Mouse (Mus musculus): ENCODE measurements around the gene Gdap1l1. TPM values are rescaled to one million over a fixed set of nuclear protein-coding genes. Genes with fewer than 3 reads are reported as not detected.

The Gdap1l1 gene
- polyA plus RNA-seq, 1 experiment from 2014 or later = 148 TPM

DNA sequence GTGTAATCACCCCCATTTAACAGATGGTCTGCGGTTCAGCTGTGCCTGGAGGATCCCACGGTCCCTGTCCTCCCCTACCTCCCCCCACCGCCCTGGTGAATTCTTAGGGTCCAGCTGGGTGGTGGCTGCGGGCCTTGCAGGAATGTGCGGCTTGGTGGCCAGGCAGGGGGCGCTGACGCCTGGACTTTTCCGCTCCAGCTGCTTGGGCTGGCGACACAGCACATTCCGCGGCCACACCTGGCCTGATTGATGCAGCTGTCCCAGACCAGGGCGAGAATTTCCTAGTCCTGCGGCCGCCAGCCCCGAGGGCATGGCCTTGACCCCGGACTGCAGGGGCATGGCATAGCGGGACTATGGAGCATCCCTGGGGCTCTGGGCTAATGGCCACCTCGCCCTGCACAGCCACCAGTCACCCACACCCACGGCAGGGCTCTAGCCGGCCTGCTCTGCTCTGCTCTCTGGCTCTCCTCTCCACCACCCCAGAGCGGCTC, 43.3 kb downstream of the Gdap1l1 start:
- H3K9me3 ChIP-seq (replicated peaks; ENCODE audit: control insufficient read depth, low read length, poor library complexity, severe bottlenecking) = no peaks in the 10 kb centered on the region
- peak overlapping the region; percentile 23 for H3K4me3 ChIP-seq (ENCODE audit: low read depth, low read length)
- H3K4me1 ChIP-seq (ENCODE audit: control insufficient read depth, insufficient read depth, low read length) = no peaks in the 10 kb centered on the region
- no peak for ATAC-seq
- 3% methylated on average over 21 of the region's 21 CpGs for WGBS
- H3K27me3 ChIP-seq (ENCODE audit: control insufficient read depth, insufficient read depth, low read depth, low read length) = peaks cover 5% of the 10 kb centered on the region
- H3K27ac ChIP-seq (ENCODE audit: low read length) = no peak overlapping the region
- H3K9ac ChIP-seq (ENCODE audit: low read depth, low read length) = peak overlapping the region; percentile 42
- H3K36me3 ChIP-seq (ENCODE audit: control insufficient read depth, insufficient read depth, low read length) = no peaks in the 10 kb centered on the region
- H3K4me2 ChIP-seq (ENCODE audit: low read length) = peak overlapping the region; percentile 52

DNA sequence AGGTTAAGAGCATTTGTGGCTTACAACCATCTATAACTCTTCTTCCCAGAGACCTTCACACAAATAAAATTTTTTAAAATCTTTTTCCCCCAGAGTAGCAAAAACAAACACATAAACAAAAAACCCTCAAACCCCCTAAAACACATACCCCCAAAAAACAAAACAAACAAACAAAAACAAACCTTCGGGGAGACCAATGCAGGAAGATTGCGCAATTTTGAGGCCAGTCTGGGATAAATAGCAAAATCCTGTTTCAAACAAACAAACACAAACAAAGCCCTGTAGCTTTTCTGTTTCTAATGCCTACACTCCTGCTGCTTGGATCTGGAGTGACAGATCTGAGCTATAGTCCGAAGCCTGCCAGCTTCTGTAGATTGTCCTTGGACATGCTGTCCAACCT, 49.1 kb downstream of the Gdap1l1 start:
- WGBS = 91% methylated on average over 3 of the region's 3 CpGs
- H3K27ac ChIP-seq (ENCODE audit: low read length) = no peak overlapping the region
- no peaks in the 10 kb centered on the region for H3K9me3 ChIP-seq (replicated peaks; ENCODE audit: control insufficient read depth, low read length, poor library complexity, severe bottlenecking)
- no peak overlapping the region for H3K9ac ChIP-seq (ENCODE audit: low read depth, low read length)
- H3K4me3 ChIP-seq (ENCODE audit: low read depth, low read length) = no peak overlapping the region
- H3K4me1 ChIP-seq (ENCODE audit: control insufficient read depth, insufficient read depth, low read length) = no peaks in the 10 kb centered on the region
- ATAC-seq = no peak
- H3K27me3 ChIP-seq (ENCODE audit: control insufficient read depth, insufficient read depth, low read depth, low read length) = no peaks in the 10 kb centered on the region
- no peaks in the 10 kb centered on the region for H3K36me3 ChIP-seq (ENCODE audit: control insufficient read depth, insufficient read depth, low read length)
- no peak overlapping the region for H3K4me2 ChIP-seq (ENCODE audit: low read length)

DNA sequence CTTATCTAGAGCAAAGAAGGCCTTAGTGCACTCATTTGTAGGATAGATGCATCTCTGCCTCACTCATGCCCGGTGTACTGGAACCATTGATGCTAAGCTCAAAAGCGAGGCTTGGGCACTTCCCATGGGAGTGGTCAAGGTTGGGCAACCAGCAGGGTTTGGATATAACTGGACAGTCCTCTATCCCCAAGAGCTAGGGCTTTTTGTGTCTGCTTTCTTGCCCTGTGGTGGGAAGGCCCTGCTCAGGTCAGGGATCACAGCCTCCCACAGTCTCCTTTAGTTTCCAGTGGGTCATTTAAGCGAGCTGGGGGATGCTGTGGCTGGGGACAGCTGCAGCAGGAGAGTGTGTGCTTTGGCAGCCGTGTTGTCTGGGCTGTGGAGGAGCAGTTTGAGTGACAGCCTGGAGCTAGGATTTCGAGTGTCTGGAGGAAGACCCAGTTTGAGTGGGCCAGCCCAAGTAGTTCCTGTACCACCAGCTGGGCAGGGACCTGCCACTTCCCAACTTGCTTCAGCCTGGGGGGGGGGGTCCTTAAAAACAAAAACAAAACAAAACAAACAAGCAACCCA, 51.5 kb downstream of the Gdap1l1 start:
- H3K9ac ChIP-seq (ENCODE audit: low read depth, low read length) = no peak overlapping the region
- no peaks in the 10 kb centered on the region for H3K4me1 ChIP-seq (ENCODE audit: control insufficient read depth, insufficient read depth, low read length)
- no peaks in the 10 kb centered on the region for H3K36me3 ChIP-seq (ENCODE audit: control insufficient read depth, insufficient read depth, low read length)
- no peak overlapping the region for H3K4me3 ChIP-seq (ENCODE audit: low read depth, low read length)
- no peak overlapping the region for H3K27ac ChIP-seq (ENCODE audit: low read length)
- no peaks in the 10 kb centered on the region for H3K27me3 ChIP-seq (ENCODE audit: control insufficient read depth, insufficient read depth, low read depth, low read length)
- no peaks in the 10 kb centered on the region for H3K9me3 ChIP-seq (replicated peaks; ENCODE audit: control insufficient read depth, low read length, poor library complexity, severe bottlenecking)
- H3K4me2 ChIP-seq (ENCODE audit: low read length) = no peak overlapping the region
- ATAC-seq = no peak
- WGBS = 51% methylated on average over 5 of the region's 5 CpGs

DNA sequence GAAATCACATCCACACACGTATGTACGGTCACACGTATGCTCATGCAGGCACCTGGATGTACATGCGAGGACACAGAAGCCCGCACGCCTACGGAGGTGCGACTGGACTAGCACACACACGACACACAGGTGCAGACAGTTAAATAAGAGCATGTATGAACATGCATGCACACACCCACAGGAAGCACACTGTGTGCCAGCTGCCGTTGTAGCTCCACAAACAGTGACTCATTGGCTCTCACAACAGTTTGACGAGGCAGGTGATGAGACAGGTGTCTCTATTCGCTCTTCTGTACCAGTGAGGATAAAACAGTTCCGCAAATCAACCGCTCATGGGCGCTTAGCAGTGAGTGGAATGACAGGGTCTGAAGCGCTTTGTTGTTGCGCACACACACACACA, 52.4 kb downstream of the Gdap1l1 start:
- Histone ChIP-seq H3K9me3 (replicated peaks; ENCODE audit: control insufficient read depth, low read length, poor library complexity, severe bottlenecking) (no peaks in the 10 kb centered on the region), H3K4me3 (ENCODE audit: low read depth, low read length) (no peak overlapping the region)

DNA sequence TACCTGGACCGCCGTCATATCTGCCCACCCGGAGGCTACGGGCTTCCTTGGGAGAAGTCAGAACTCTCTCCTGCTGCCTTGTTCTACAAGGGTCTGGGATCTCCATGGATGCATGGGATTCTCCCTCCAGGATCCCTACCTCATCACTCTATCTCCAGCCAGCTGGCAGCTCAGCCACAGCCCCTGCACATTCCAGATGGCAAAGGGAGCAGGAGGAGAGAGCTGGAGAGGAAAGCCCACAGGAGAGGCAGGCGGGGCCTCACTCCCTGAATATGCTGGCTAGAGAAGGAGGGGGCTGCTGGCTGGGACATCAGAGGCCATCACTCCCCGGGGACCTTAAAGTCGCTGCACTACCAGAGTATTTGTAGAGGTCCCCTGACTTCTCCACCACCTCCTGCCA, 53.1 kb downstream of the Gdap1l1 start:
- Histone ChIP-seq H3K4me1 (ENCODE audit: control insufficient read depth, insufficient read depth, low read length) (no peaks in the 10 kb centered on the region), H3K27me3 (ENCODE audit: control insufficient read depth, insufficient read depth, low read depth, low read length) (no peaks in the 10 kb centered on the region), H3K4me3 (ENCODE audit: low read depth, low read length) (no peak overlapping the region), H3K9me3 (replicated peaks; ENCODE audit: control insufficient read depth, low read length, poor library complexity, severe bottlenecking) (no peaks in the 10 kb centered on the region), H3K4me2 (ENCODE audit: low read length) (no peak overlapping the region), H3K9ac (ENCODE audit: low read depth, low read length) (no peak overlapping the region), H3K36me3 (ENCODE audit: control insufficient read depth, insufficient read depth, low read length) (no peaks in the 10 kb centered on the region), H3K27ac (ENCODE audit: low read length) (no peak overlapping the region)
- no peak for ATAC-seq
- WGBS = 67% methylated on average over 7 of the region's 7 CpGs

More for the DNA sequence above, 52.4 kb downstream of the Gdap1l1 start:
- H3K4me2 ChIP-seq (ENCODE audit: low read length) = no peak overlapping the region
- no peak overlapping the region for H3K9ac ChIP-seq (ENCODE audit: low read depth, low read length)
- no peak for ATAC-seq
- H3K4me1 ChIP-seq (ENCODE audit: control insufficient read depth, insufficient read depth, low read length) = no peaks in the 10 kb centered on the region
- H3K27ac ChIP-seq (ENCODE audit: low read length) = no peak overlapping the region
- WGBS = 91% methylated on average over 17 of the region's 17 CpGs
- no peaks in the 10 kb centered on the region for H3K36me3 ChIP-seq (ENCODE audit: control insufficient read depth, insufficient read depth, low read length)
- no peaks in the 10 kb centered on the region for H3K27me3 ChIP-seq (ENCODE audit: control insufficient read depth, insufficient read depth, low read depth, low read length)

DNA sequence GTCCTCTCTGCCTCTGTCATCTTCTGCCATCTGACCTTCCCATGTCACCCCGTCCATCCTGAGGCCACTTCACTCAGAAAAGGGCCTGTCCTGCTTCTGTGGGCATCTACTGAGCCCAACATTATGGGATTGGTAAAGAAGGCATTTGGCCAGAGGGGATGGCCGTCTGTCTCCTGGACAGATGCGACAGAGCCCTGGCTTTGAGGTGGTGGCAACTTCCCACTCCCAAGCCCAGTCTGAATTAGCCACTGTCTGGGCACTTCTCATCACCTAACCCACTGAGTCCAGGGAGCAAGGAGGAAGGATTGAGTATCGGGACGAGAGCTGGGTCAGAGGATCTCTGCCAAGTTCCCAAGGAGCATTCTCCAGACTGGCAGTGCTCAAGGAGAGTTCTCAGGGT, 53.7 kb downstream of the Gdap1l1 start, which contains the start of gene R3hdml:
R3hdml (plus strand) TSS at position 301 of the 400 bp plus-strand sequence.
- Histone ChIP-seq H3K36me3 (ENCODE audit: control insufficient read depth, insufficient read depth, low read length) (no peaks in the 10 kb centered on the region), H3K9me3 (replicated peaks; ENCODE audit: control insufficient read depth, low read length, poor library complexity, severe bottlenecking) (no peaks in the 10 kb centered on the region), H3K4me3 (ENCODE audit: low read depth, low read length) (no peak within 1 kb of the TSS), H3K9ac (ENCODE audit: low read depth, low read length) (0 out of 2 replicates have a peak within 1 kb of the TSS, but pooled peaks have one; percentile 20), H3K27ac (ENCODE audit: low read length) (no peak within 1 kb of the TSS), H3K4me2 (ENCODE audit: low read length) (no peak within 1 kb of the TSS), H3K27me3 (ENCODE audit: control insufficient read depth, insufficient read depth, low read depth, low read length) (no peaks in the 10 kb centered on the region), H3K4me1 (ENCODE audit: control insufficient read depth, insufficient read depth, low read length) (no peaks in the 10 kb centered on the region)
- no peak for ATAC-seq
- 78% methylated on average over 5 of the region's 5 CpGs for WGBS

DNA sequence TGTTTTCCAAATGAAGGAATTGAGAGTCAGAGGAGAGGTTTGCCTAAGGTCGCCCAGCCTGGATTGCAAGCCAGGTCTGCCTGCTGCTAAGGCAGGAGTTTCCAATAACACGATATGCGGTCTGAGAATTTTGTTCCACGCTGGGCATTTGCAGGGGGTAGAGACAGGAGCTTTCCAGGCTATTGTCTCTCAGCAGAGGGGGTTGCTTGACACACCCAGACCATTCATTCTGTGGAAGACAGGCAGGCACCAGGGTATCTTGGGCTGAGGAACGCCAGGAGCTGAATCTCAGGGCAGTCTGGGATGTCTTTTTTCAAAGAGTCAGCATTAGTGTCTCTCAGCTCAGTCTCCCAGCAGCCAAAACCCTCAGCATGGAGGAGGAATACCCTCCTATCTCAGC, 54.8 kb downstream of the Gdap1l1 start:
- Histone ChIP-seq H3K27ac (ENCODE audit: low read length) (no peak overlapping the region), H3K4me3 (ENCODE audit: low read depth, low read length) (no peak overlapping the region), H3K4me1 (ENCODE audit: control insufficient read depth, insufficient read depth, low read length) (no peaks in the 10 kb centered on the region), H3K4me2 (ENCODE audit: low read length) (no peak overlapping the region), H3K9ac (ENCODE audit: low read depth, low read length) (no peak overlapping the region), H3K36me3 (ENCODE audit: control insufficient read depth, insufficient read depth, low read length) (no peaks in the 10 kb centered on the region), H3K9me3 (replicated peaks; ENCODE audit: control insufficient read depth, low read length, poor library complexity, severe bottlenecking) (no peaks in the 10 kb centered on the region), H3K27me3 (ENCODE audit: control insufficient read depth, insufficient read depth, low read depth, low read length) (no peaks in the 10 kb centered on the region)
- 11% methylated on average over 5 of the region's 5 CpGs for WGBS
- ATAC-seq = no peak

DNA sequence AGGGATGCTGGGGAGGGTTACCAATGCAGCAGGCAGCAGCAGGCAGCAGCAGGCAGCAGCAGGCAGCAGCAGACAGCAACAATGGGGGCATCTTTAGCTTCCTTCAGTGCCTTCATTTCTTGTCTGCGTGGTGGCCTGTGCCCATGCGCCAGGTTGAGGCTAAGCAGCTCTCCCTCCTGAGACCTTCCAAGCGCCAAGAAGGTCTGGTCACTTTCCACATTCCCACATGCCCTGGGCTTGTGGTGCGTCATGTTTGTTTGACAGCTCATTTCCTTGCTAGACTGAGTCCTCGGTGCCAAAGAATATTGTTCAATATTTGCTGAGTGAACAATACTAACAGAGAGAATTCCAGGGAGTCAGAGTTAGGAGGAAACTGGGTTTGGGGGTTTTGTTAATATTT, 55.7 kb downstream of the Gdap1l1 start:
- ATAC-seq = no peak
- no peaks in the 10 kb centered on the region for H3K27me3 ChIP-seq (ENCODE audit: control insufficient read depth, insufficient read depth, low read depth, low read length)
- H3K27ac ChIP-seq (ENCODE audit: low read length) = no peak overlapping the region
- WGBS = 44% methylated on average over 5 of the region's 5 CpGs
- H3K4me2 ChIP-seq (ENCODE audit: low read length) = no peak overlapping the region
- no peak overlapping the region for H3K9ac ChIP-seq (ENCODE audit: low read depth, low read length)
- H3K9me3 ChIP-seq (replicated peaks; ENCODE audit: control insufficient read depth, low read length, poor library complexity, severe bottlenecking) = no peaks in the 10 kb centered on the region
- H3K4me3 ChIP-seq (ENCODE audit: low read depth, low read length) = no peak overlapping the region
- H3K4me1 ChIP-seq (ENCODE audit: control insufficient read depth, insufficient read depth, low read length) = no peaks in the 10 kb centered on the region
- no peaks in the 10 kb centered on the region for H3K36me3 ChIP-seq (ENCODE audit: control insufficient read depth, insufficient read depth, low read length)

DNA sequence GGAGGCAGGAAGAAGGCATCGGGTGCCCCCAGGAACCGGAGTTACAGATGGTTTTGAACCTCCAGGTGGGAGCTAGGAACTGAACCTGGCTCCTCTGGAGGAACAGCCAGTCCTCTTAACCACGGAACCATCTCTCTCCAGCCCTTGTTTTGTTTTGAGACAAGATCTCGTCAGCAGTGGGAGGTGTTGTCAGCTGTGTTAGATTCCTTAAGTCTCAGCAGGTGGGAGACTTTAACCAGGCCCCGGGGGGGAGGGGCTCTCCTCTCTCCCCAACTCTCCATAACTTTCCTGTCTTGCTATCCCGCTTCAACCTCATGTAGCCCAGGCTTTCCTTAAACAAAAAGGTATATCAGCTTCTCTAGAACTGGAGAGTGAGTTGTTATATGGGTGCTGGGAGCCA, 56.2 kb downstream of the Gdap1l1 start:
- Histone ChIP-seq H3K27ac (ENCODE audit: low read length) (no peak overlapping the region), H3K9me3 (replicated peaks; ENCODE audit: control insufficient read depth, low read length, poor library complexity, severe bottlenecking) (no peaks in the 10 kb centered on the region), H3K4me3 (ENCODE audit: low read depth, low read length) (no peak overlapping the region), H3K36me3 (ENCODE audit: control insufficient read depth, insufficient read depth, low read length) (no peaks in the 10 kb centered on the region), H3K4me1 (ENCODE audit: control insufficient read depth, insufficient read depth, low read length) (no peaks in the 10 kb centered on the region), H3K27me3 (ENCODE audit: control insufficient read depth, insufficient read depth, low read depth, low read length) (no peaks in the 10 kb centered on the region), H3K4me2 (ENCODE audit: low read length) (no peak overlapping the region), H3K9ac (ENCODE audit: low read depth, low read length) (no peak overlapping the region)
- 46% methylated on average over 6 of the region's 6 CpGs for WGBS
- ATAC-seq = no peak
